Mouse (Mus musculus) bone marrow macrophage, adult 2 months (primary cell): Measurements from ENCODE around the gene Lrrc28.

ENCODE experiments used
- CTCF ChIP-seq: IDR thresholded peaks from 2 replicates; pipeline ENCODE4 v1.5.1; 2012; ENCODE audit warnings: low read depth, mild to moderate bottlenecking, low read length, moderate library complexity
- POLR2A ChIP-seq: IDR thresholded peaks from 2 replicates; pipeline ENCODE4 v1.6.1; 2012; ENCODE audit warnings: mild to moderate bottlenecking, low read depth, low read length, borderline replicate concordance

DNA sequence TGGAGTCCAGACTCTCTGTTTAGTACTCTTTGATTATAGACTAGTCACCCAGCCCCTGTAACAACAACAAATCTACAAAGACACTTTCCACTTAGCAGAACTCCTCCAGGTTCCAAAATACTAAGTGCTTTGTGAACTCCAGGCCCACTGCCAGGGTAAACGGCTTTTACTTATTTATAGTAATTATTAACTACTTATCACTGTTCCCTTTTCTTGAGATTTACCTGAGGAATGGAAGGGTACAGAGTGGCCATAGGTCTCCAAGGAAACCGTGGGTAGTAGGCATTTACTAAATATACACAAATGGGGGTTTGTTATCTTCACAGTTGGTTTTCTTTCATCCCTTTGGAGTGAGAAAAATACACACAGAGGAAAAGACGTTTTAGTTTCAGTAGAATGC, 43.2 kb upstream of the Lrrc28 start:
- TF ChIP-seq CTCF (no peak), POLR2A (no peak)
